Mouse (Mus musculus): ENCODE measurements around the gene Itpr2. TPM values are rescaled to one million over a fixed set of nuclear protein-coding genes. Genes with fewer than 3 reads are reported as not detected.

The Itpr2 gene
- polyA plus RNA-seq, 1 experiment from 2014 or later: 5.3 TPM

GRCm38 (mm10) chr6:146270162-146270561, 231.9 kb downstream of the Itpr2 start:
- 36% methylated on average over 5 of the region's 5 CpGs for WGBS
- H3K27ac ChIP-seq (ENCODE audit: low read depth, low read length): no peak overlapping the region
- no peaks in the 10 kb centered on the region for H3K9me3 ChIP-seq (ENCODE audit: control insufficient read depth, low read length)
- DNase-seq (ENCODE audit: low spot score) (no peak), ATAC-seq (replicated peaks; ENCODE audit: low FRiP score) (no peak)
- no peaks in the 10 kb centered on the region for H3K36me3 ChIP-seq (ENCODE audit: control insufficient read depth, insufficient read depth, low read length)
- H3K27me3 ChIP-seq (replicated peaks; ENCODE audit: control insufficient read depth, insufficient read depth, low read length): no peaks in the 10 kb centered on the region
- H3K9ac ChIP-seq (ENCODE audit: low read depth, low read length): no peak overlapping the region
- H3K4me1 ChIP-seq (replicated peaks; ENCODE audit: control insufficient read depth, insufficient read depth, low read length): no peaks in the 10 kb centered on the region; the same call in 1 of the 2 replicates
- no peak overlapping the region for H3K4me2 ChIP-seq
- no peak overlapping the region for H3K4me3 ChIP-seq (ENCODE audit: low read depth, low read length)

GRCm38 (mm10) chr6:146269291-146269690, 232.7 kb downstream of the Itpr2 start:
- no peak overlapping the region for H3K9ac ChIP-seq (ENCODE audit: low read depth, low read length)
- ATAC-seq (replicated peaks; ENCODE audit: low FRiP score) (no peak), DNase-seq (ENCODE audit: low spot score) (no peak)
- 91% methylated on average over 5 of the region's 5 CpGs for WGBS
- no peak overlapping the region for H3K4me2 ChIP-seq
- H3K27me3 ChIP-seq (replicated peaks; ENCODE audit: control insufficient read depth, insufficient read depth, low read length): no peaks in the 10 kb centered on the region
- no peaks in the 10 kb centered on the region for H3K9me3 ChIP-seq (ENCODE audit: control insufficient read depth, low read length)
- H3K36me3 ChIP-seq (ENCODE audit: control insufficient read depth, insufficient read depth, low read length): no peaks in the 10 kb centered on the region
- H3K27ac ChIP-seq (ENCODE audit: low read depth, low read length): no peak overlapping the region
- no peak overlapping the region for H3K4me3 ChIP-seq (ENCODE audit: low read depth, low read length)
- H3K4me1 ChIP-seq (replicated peaks; ENCODE audit: control insufficient read depth, insufficient read depth, low read length): no peaks in the 10 kb centered on the region; the same call in 1 of the 2 replicates

DNA sequence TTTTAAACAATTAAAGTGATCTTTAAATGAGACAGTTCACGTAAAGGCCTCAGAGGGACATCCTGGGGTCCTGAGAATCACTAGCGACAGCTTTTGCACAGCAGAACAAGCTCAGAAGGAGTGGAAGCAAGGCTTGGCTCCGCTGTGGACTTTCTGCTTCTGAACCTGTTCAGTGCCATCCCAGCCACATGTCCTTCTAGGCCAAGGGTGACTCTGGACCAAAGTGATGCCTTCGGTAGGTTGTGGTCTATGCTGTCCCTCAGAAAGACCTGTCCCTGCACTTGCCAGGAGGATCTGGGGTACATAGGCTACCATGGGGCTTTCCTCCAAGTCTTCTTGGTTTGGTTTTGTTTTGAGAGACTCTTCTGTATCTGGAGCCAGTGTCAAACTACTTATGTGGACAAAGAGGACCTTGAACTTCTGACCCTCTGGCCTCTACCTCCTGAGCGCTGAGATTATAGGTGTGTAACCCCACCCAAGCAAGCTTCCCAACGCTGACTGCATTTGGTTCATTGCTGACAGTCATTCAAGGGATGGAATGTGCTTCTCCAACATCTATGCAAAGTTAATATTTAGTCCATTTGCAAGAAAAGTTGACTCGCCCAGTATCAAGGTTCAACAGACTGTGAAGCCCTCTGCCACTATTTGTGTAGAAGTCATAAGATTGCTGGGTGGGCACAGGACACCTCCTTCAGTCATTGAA, 241.2 kb downstream of the Itpr2 start:
- WGBS: 78% methylated on average over 7 of the region's 7 CpGs
- Histone ChIP-seq H3K27me3 (replicated peaks; ENCODE audit: control insufficient read depth, insufficient read depth, low read length) (no peaks in the 10 kb centered on the region), H3K9ac (ENCODE audit: low read depth, low read length) (no peak overlapping the region), H3K4me3 (ENCODE audit: low read depth, low read length) (no peak overlapping the region), H3K27ac (ENCODE audit: low read depth, low read length) (no peak overlapping the region), H3K36me3 (ENCODE audit: control insufficient read depth, insufficient read depth, low read length) (no peaks in the 10 kb centered on the region; the same call in 1 of the 2 replicates), H3K4me1 (replicated peaks; ENCODE audit: control insufficient read depth, insufficient read depth, low read length) (peaks cover 6% of the 10 kb centered on the region), H3K4me2 (no peak overlapping the region), H3K9me3 (ENCODE audit: control insufficient read depth, low read length) (0 out of 2 replicates have a peak, but pooled peaks cover 2% of the 10 kb centered on the region)
- DNase-seq (ENCODE audit: low spot score) (no peak), ATAC-seq (replicated peaks; ENCODE audit: low FRiP score) (no peak)

- H3K9ac ChIP-seq (ENCODE audit: low read depth, low read length): no peak overlapping the region
- peaks cover 6% of the 10 kb centered on the region for H3K4me1 ChIP-seq (replicated peaks; ENCODE audit: control insufficient read depth, insufficient read depth, low read length)
- DNase-seq (ENCODE audit: low spot score) (no peak), ATAC-seq (replicated peaks; ENCODE audit: low FRiP score) (no peak)
- H3K27ac ChIP-seq (ENCODE audit: low read depth, low read length): no peak overlapping the region
- no peak overlapping the region for H3K4me2 ChIP-seq
- 86% methylated on average over 5 of the region's 5 CpGs for WGBS
- H3K36me3 ChIP-seq (ENCODE audit: control insufficient read depth, insufficient read depth, low read length): no peaks in the 10 kb centered on the region; the same call in 1 of the 2 replicates
- H3K4me3 ChIP-seq (ENCODE audit: low read depth, low read length): no peak overlapping the region
- H3K27me3 ChIP-seq (replicated peaks; ENCODE audit: control insufficient read depth, insufficient read depth, low read length): no peaks in the 10 kb centered on the region
- H3K9me3 ChIP-seq (ENCODE audit: control insufficient read depth, low read length): 0 out of 2 replicates have a peak, but pooled peaks cover 2% of the 10 kb centered on the region
Observed at GRCm38 (mm10) chr6:146258751-146259150, 243.3 kb downstream of the Itpr2 start.

DNA sequence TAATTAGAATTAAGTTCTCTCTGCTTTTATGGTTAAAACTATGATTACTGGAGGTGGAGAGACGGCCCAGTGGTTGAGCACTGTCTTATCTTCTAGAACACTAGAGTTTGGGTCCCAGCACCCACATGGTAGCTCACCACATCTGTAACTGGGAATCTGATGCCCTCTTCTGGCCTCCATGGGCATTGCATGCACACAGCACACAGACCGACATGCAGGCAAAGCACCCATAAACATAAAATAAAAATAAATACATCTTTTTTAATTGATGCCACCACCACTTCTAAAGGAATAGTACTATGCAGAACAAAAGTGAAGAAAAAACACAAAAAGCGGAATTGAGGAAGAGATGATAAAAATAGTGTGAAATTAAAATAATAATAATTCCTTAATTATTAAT, 243.8 kb downstream of the Itpr2 start:
- Histone ChIP-seq H3K36me3 (ENCODE audit: control insufficient read depth, insufficient read depth, low read length) (no peaks in the 10 kb centered on the region; the same call in 1 of the 2 replicates), H3K27me3 (replicated peaks; ENCODE audit: control insufficient read depth, insufficient read depth, low read length) (no peaks in the 10 kb centered on the region), H3K4me2 (no peak overlapping the region), H3K9me3 (ENCODE audit: control insufficient read depth, low read length) (0 out of 2 replicates have a peak, but pooled peaks cover 2% of the 10 kb centered on the region), H3K27ac (ENCODE audit: low read depth, low read length) (no peak overlapping the region), H3K4me3 (ENCODE audit: low read depth, low read length) (no peak overlapping the region), H3K4me1 (replicated peaks; ENCODE audit: control insufficient read depth, insufficient read depth, low read length) (peaks cover 6% of the 10 kb centered on the region), H3K9ac (ENCODE audit: low read depth, low read length) (no peak overlapping the region)
- ATAC-seq (replicated peaks; ENCODE audit: low FRiP score): no peak
- 88% methylated on average over 3 of the region's 3 CpGs for WGBS
- DNase-seq (ENCODE audit: low spot score): no peak

DNA sequence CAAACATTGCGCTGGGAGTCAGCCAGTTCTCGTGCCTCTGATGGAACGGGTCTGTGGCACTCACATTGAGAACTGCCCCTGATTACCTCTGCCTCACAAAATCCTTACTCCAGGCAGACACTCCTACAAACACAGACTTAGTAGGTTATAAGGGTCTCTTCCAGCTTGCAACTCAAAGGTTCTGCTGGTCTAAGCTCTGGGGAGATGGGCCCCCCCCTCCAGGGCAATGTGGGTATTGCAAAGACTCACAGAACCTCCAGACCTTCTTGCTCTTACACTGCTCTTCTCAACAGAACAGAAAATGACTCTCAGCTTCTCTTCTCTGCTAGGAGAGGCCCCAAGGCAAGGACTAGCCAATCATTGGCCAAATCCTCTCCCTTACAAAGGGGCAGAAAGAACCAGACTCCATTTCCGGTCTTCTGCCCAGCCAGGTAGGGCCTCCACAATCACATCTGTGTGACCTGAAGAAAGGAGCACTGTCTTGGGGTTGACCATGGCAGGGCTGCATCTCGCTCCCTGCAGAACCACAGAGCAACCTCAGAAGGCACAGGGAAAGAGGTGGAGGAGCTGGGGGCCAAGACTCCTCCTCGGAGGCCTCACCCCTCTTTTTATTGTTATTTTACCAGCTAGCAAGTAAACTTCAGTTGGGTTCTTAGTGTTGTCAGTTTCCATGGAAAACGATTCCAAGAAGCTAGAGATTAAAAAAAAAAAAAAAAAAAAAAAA, 244.9 kb downstream of the Itpr2 start:
- H3K27me3 ChIP-seq (replicated peaks; ENCODE audit: control insufficient read depth, insufficient read depth, low read length): no peaks in the 10 kb centered on the region
- no peak overlapping the region for H3K27ac ChIP-seq (ENCODE audit: low read depth, low read length)
- H3K4me1 ChIP-seq (replicated peaks; ENCODE audit: control insufficient read depth, insufficient read depth, low read length): peaks cover 6% of the 10 kb centered on the region
- H3K9ac ChIP-seq (ENCODE audit: low read depth, low read length): no peak overlapping the region
- H3K4me3 ChIP-seq (ENCODE audit: low read depth, low read length): no peak overlapping the region
- WGBS: 86% methylated on average over 7 of the region's 7 CpGs
- H3K9me3 ChIP-seq (ENCODE audit: control insufficient read depth, low read length): 0 out of 2 replicates have a peak, but pooled peaks cover 2% of the 10 kb centered on the region
- no peak overlapping the region for H3K4me2 ChIP-seq
- ATAC-seq (replicated peaks; ENCODE audit: low FRiP score) (peak; percentile 75), DNase-seq (ENCODE audit: low spot score) (no peak)
- no peaks in the 10 kb centered on the region; the same call in 1 of the 2 replicates for H3K36me3 ChIP-seq (ENCODE audit: control insufficient read depth, insufficient read depth, low read length)

- 39% methylated on average over 2 of the region's 2 CpGs for WGBS
- 0 out of 2 replicates have a peak, but pooled peaks cover 2% of the 10 kb centered on the region for H3K9me3 ChIP-seq (ENCODE audit: control insufficient read depth, low read length)
- ATAC-seq (replicated peaks; ENCODE audit: low FRiP score): peak; percentile 81
- H3K4me2 ChIP-seq: peak overlapping the region; percentile 8; the same call in 1 of the 2 replicates
- DNase-seq (ENCODE audit: low spot score): no peak
- H3K9ac ChIP-seq (ENCODE audit: low read depth, low read length): no peak overlapping the region
- H3K4me1 ChIP-seq (replicated peaks; ENCODE audit: control insufficient read depth, insufficient read depth, low read length): peaks cover 6% of the 10 kb centered on the region
- H3K27me3 ChIP-seq (replicated peaks; ENCODE audit: control insufficient read depth, insufficient read depth, low read length): no peaks in the 10 kb centered on the region
- no peaks in the 10 kb centered on the region; the same call in 1 of the 2 replicates for H3K36me3 ChIP-seq (ENCODE audit: control insufficient read depth, insufficient read depth, low read length)
- no peak overlapping the region for H3K27ac ChIP-seq (ENCODE audit: low read depth, low read length)
- no peak overlapping the region for H3K4me3 ChIP-seq (ENCODE audit: low read depth, low read length)
Observed at GRCm38 (mm10) chr6:146256401-146256800, 245.6 kb downstream of the Itpr2 start.

DNA sequence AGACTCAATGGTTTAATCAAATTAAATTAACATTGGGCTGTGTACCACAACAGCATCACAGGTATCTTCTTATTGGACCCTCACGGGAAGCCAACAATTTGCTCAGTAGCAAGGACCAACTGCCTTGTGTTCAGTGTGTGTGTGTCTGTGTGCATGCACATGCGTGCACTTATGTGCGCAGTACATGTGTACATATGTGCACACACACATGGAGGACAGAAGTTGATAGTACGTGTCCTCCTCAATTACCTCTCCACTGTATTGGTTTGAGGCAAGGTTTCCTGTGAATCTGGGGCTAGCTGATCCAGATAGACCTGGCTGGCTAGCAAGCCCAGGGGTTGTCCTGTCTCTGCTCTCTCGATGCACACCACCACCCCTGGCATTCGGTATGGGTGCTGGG, 246.4 kb downstream of the Itpr2 start:
- Histone ChIP-seq H3K36me3 (ENCODE audit: control insufficient read depth, insufficient read depth, low read length) (no peaks in the 10 kb centered on the region; the same call in 1 of the 2 replicates), H3K4me2 (no peak overlapping the region), H3K4me1 (replicated peaks; ENCODE audit: control insufficient read depth, insufficient read depth, low read length) (peaks cover 6% of the 10 kb centered on the region), H3K27ac (ENCODE audit: low read depth, low read length) (no peak overlapping the region), H3K9me3 (ENCODE audit: control insufficient read depth, low read length) (0 out of 2 replicates have a peak, but pooled peaks cover 2% of the 10 kb centered on the region), H3K4me3 (ENCODE audit: low read depth, low read length) (no peak overlapping the region), H3K27me3 (replicated peaks; ENCODE audit: control insufficient read depth, insufficient read depth, low read length) (no peaks in the 10 kb centered on the region), H3K9ac (ENCODE audit: low read depth, low read length) (no peak overlapping the region)
- DNase-seq (ENCODE audit: low spot score): no peak
- ATAC-seq (replicated peaks; ENCODE audit: low FRiP score): no peak
- 87% methylated on average over 6 of the region's 6 CpGs for WGBS
